Mouse (Mus musculus): ENCODE measurements at regions not wholly inside any gene's neighbourhood (a gene's known extent, or its start where the extent isn't known, plus 50 kb on each side); places are given as distances from the start of the nearest gene placed in this dataset.
"Not testable (repeated sequence)": the region's sequence is repeated elsewhere in the genome, so short reads cannot be mapped to it uniquely, and the experiment has no call there.

GRCm38 (mm10) chr1:184669173-184669572 is 63.2 kb downstream of the Hlx start:
- 94% methylated on average over 5 of the region's 5 CpGs for WGBS
- ATAC-seq = not testable (repeated sequence)

GRCm38 (mm10) chr1:184668428-184668827 is 64.0 kb downstream of the Hlx start:
- H3K4me2 ChIP-seq (ENCODE audit: low read length) = no peak overlapping the region
- 0 out of 2 replicates have a peak, but pooled peaks cover 2% of the 10 kb centered on the region for H3K4me1 ChIP-seq (replicated peaks; ENCODE audit: control insufficient read depth, insufficient read depth, low read length)
- ATAC-seq = no peak
- H3K27ac ChIP-seq (ENCODE audit: low read length) = no peak overlapping the region
- H3K27me3 ChIP-seq (replicated peaks; ENCODE audit: control insufficient read depth, insufficient read depth, low read length) = no peaks in the 10 kb centered on the region
- H3K9me3 ChIP-seq (ENCODE audit: control insufficient read depth, low read length) = no peaks in the 10 kb centered on the region
- H3K36me3 ChIP-seq (ENCODE audit: control insufficient read depth, insufficient read depth) = no peaks in the 10 kb centered on the region
- H3K4me3 ChIP-seq (replicated peaks; ENCODE audit: low read length) = no peak overlapping the region
- H3K9ac ChIP-seq (replicated peaks; ENCODE audit: low read depth, low read length) = no peak overlapping the region
- WGBS = 62% methylated on average over 1 of the region's 1 CpGs

More at GRCm38 (mm10) chr1:184669173-184669572, 63.2 kb downstream of the Hlx start:
- H3K27ac ChIP-seq (ENCODE audit: low read length); H3K4me1 ChIP-seq (replicated peaks; ENCODE audit: control insufficient read depth, insufficient read depth, low read length); H3K9ac ChIP-seq (replicated peaks; ENCODE audit: low read depth, low read length); H3K4me2 ChIP-seq (ENCODE audit: low read length); H3K36me3 ChIP-seq (ENCODE audit: control insufficient read depth, insufficient read depth); H3K4me3 ChIP-seq (replicated peaks; ENCODE audit: low read length); H3K9me3 ChIP-seq (ENCODE audit: control insufficient read depth, low read length); H3K27me3 ChIP-seq (replicated peaks; ENCODE audit: control insufficient read depth, insufficient read depth, low read length): not testable (repeated sequence)

GRCm38 (mm10) chr1:184668022-184668421 is 64.4 kb downstream of the Hlx start:
- Histone ChIP-seq H3K4me2 (ENCODE audit: low read length) (no peak overlapping the region), H3K9me3 (ENCODE audit: control insufficient read depth, low read length) (no peaks in the 10 kb centered on the region), H3K9ac (replicated peaks; ENCODE audit: low read depth, low read length) (no peak overlapping the region), H3K36me3 (ENCODE audit: control insufficient read depth, insufficient read depth) (no peaks in the 10 kb centered on the region), H3K27ac (ENCODE audit: low read length) (no peak overlapping the region), H3K4me3 (replicated peaks; ENCODE audit: low read length) (no peak overlapping the region), H3K4me1 (replicated peaks; ENCODE audit: control insufficient read depth, insufficient read depth, low read length) (0 out of 2 replicates have a peak, but pooled peaks cover 2% of the 10 kb centered on the region), H3K27me3 (replicated peaks; ENCODE audit: control insufficient read depth, insufficient read depth, low read length) (no peaks in the 10 kb centered on the region)
- WGBS = 90% methylated on average over 2 of the region's 2 CpGs
- no peak for ATAC-seq

GRCm38 (mm10) chr1:184665243-184665642 is 67.2 kb downstream of the Hlx start:
- no peak overlapping the region for H3K27ac ChIP-seq (ENCODE audit: low read length)
- H3K27me3 ChIP-seq (replicated peaks; ENCODE audit: control insufficient read depth, insufficient read depth, low read length) = no peaks in the 10 kb centered on the region
- no peaks in the 10 kb centered on the region for H3K36me3 ChIP-seq (ENCODE audit: control insufficient read depth, insufficient read depth)
- H3K9ac ChIP-seq (replicated peaks; ENCODE audit: low read depth, low read length) = no peak overlapping the region
- H3K4me1 ChIP-seq (replicated peaks; ENCODE audit: control insufficient read depth, insufficient read depth, low read length) = 0 out of 2 replicates have a peak, but pooled peaks cover 2% of the 10 kb centered on the region
- WGBS = 76% methylated on average over 11 of the region's 12 CpGs
- H3K4me2 ChIP-seq (ENCODE audit: low read length) = no peak overlapping the region
- no peak overlapping the region for H3K4me3 ChIP-seq (replicated peaks; ENCODE audit: low read length)
- ATAC-seq = no peak
- H3K9me3 ChIP-seq (ENCODE audit: control insufficient read depth, low read length) = peaks cover 2% of the 10 kb centered on the region; the same call in 1 of the 2 replicates

- Histone ChIP-seq H3K4me2 (ENCODE audit: low read length) (no peak overlapping the region), H3K36me3 (ENCODE audit: control insufficient read depth, insufficient read depth) (no peaks in the 10 kb centered on the region), H3K4me1 (replicated peaks; ENCODE audit: control insufficient read depth, insufficient read depth, low read length) (0 out of 2 replicates have a peak, but pooled peaks cover 2% of the 10 kb centered on the region), H3K9ac (replicated peaks; ENCODE audit: low read depth, low read length) (no peak overlapping the region), H3K27ac (ENCODE audit: low read length) (no peak overlapping the region), H3K9me3 (ENCODE audit: control insufficient read depth, low read length) (peaks cover 2% of the 10 kb centered on the region; the same call in 1 of the 2 replicates), H3K4me3 (replicated peaks; ENCODE audit: low read length) (no peak overlapping the region), H3K27me3 (replicated peaks; ENCODE audit: control insufficient read depth, insufficient read depth, low read length) (no peaks in the 10 kb centered on the region)
- 66% methylated on average over 5 of the region's 5 CpGs for WGBS
- ATAC-seq = no peak
Observed at GRCm38 (mm10) chr1:184664098-184664375, 68.4 kb downstream of the Hlx start.

- WGBS = 71% methylated on average over 14 of the region's 14 CpGs
- Histone ChIP-seq H3K9ac (replicated peaks; ENCODE audit: low read depth, low read length) (no peak overlapping the region), H3K4me1 (replicated peaks; ENCODE audit: control insufficient read depth, insufficient read depth, low read length) (0 out of 2 replicates have a peak, but pooled peaks cover 2% of the 10 kb centered on the region), H3K4me2 (ENCODE audit: low read length) (no peak overlapping the region), H3K4me3 (replicated peaks; ENCODE audit: low read length) (no peak overlapping the region), H3K27me3 (replicated peaks; ENCODE audit: control insufficient read depth, insufficient read depth, low read length) (no peaks in the 10 kb centered on the region), H3K9me3 (ENCODE audit: control insufficient read depth, low read length) (peaks cover 2% of the 10 kb centered on the region; the same call in 1 of the 2 replicates), H3K27ac (ENCODE audit: low read length) (no peak overlapping the region), H3K36me3 (ENCODE audit: control insufficient read depth, insufficient read depth) (no peaks in the 10 kb centered on the region)
- ATAC-seq = no peak
Observed at GRCm38 (mm10) chr1:184663300-184664097, 68.9 kb downstream of the Hlx start.

- H3K9ac ChIP-seq (replicated peaks; ENCODE audit: low read depth, low read length) = no peak overlapping the region
- no peak overlapping the region for H3K27ac ChIP-seq (ENCODE audit: low read length)
- no peak for ATAC-seq
- H3K4me3 ChIP-seq (replicated peaks; ENCODE audit: low read length) = no peak overlapping the region
- H3K9me3 ChIP-seq (ENCODE audit: control insufficient read depth, low read length) = peaks cover 6% of the 10 kb centered on the region
- no peaks in the 10 kb centered on the region for H3K4me1 ChIP-seq (replicated peaks; ENCODE audit: control insufficient read depth, insufficient read depth, low read length)
- no peak overlapping the region for H3K4me2 ChIP-seq (ENCODE audit: low read length)
- H3K27me3 ChIP-seq (replicated peaks; ENCODE audit: control insufficient read depth, insufficient read depth, low read length) = no peaks in the 10 kb centered on the region
- 93% methylated on average over 4 of the region's 4 CpGs for WGBS
- no peaks in the 10 kb centered on the region for H3K36me3 ChIP-seq (ENCODE audit: control insufficient read depth, insufficient read depth)
Observed at GRCm38 (mm10) chr1:184650541-184651105, 81.8 kb downstream of the Hlx start.

GRCm38 (mm10) chr1:184647920-184648540 is 84.4 kb downstream of the Hlx start:
- no peaks in the 10 kb centered on the region for H3K27me3 ChIP-seq (replicated peaks; ENCODE audit: control insufficient read depth, insufficient read depth, low read length)
- H3K9me3 ChIP-seq (ENCODE audit: control insufficient read depth, low read length) = peaks cover 6% of the 10 kb centered on the region
- no peaks in the 10 kb centered on the region for H3K36me3 ChIP-seq (ENCODE audit: control insufficient read depth, insufficient read depth)
- no peaks in the 10 kb centered on the region for H3K4me1 ChIP-seq (replicated peaks; ENCODE audit: control insufficient read depth, insufficient read depth, low read length)
- WGBS = 93% methylated on average over 8 of the region's 8 CpGs
- ATAC-seq = no peak
- H3K4me3 ChIP-seq (replicated peaks; ENCODE audit: low read length) = no peak overlapping the region
- H3K9ac ChIP-seq (replicated peaks; ENCODE audit: low read depth, low read length) = no peak overlapping the region
- H3K27ac ChIP-seq (ENCODE audit: low read length) = no peak overlapping the region
- H3K4me2 ChIP-seq (ENCODE audit: low read length) = no peak overlapping the region

- no peak for ATAC-seq
- Histone ChIP-seq H3K27me3 (replicated peaks; ENCODE audit: control insufficient read depth, insufficient read depth, low read length) (no peaks in the 10 kb centered on the region), H3K36me3 (ENCODE audit: control insufficient read depth, insufficient read depth) (no peaks in the 10 kb centered on the region), H3K9me3 (ENCODE audit: control insufficient read depth, low read length) (peaks cover 6% of the 10 kb centered on the region), H3K9ac (replicated peaks; ENCODE audit: low read depth, low read length) (no peak overlapping the region), H3K27ac (ENCODE audit: low read length) (no peak overlapping the region), H3K4me2 (ENCODE audit: low read length) (no peak overlapping the region), H3K4me3 (replicated peaks; ENCODE audit: low read length) (no peak overlapping the region), H3K4me1 (replicated peaks; ENCODE audit: control insufficient read depth, insufficient read depth, low read length) (no peaks in the 10 kb centered on the region)
- WGBS = 64% methylated on average over 9 of the region's 9 CpGs
Observed at GRCm38 (mm10) chr1:184644767-184645598, 87.4 kb downstream of the Hlx start.
